Mouse (Mus musculus) megakaryocyte-erythroid progenitor cell, adult 5-6 weeks (primary cell): ENCODE data around the gene Vps37c. TPM values are rescaled to one million over a fixed set of nuclear protein-coding genes. Genes with fewer than 3 reads are reported as not detected.
A peak's percentile ranks its signal among the peaks of the same experiment; 100 is the strongest.

ENCODE experiments used
- ATAC-seq: replicated peaks from 2 replicates; pipeline ENCODE4 v1.8.0; 2016; ENCODE audit warnings: mild to moderate bottlenecking, inconsistent platforms; ENCODE audit not compliant: severe bottlenecking, poor library complexity, low FRiP score, low TSS enrichment
- total RNA-seq, 2 experiments: library from RNA; stranded (forward) in 1 of 2; stranded (reverse) in 1 of 2; fragments of 200-1000, 215-1000 nt in 1 of 2; fragments of >200 nt in 1 of 2; fragmentation: Nextera tagmentation in 1 of 2; gene quantifications; 2 replicates each; pipeline ENCODE4 v1.2.3; 2014 to 2017

Vps37c gene
- total RNA-seq (2014; fragmentation: Nextera tagmentation): 18.3 and 20.2 TPM in 2 replicates
- 6.9 and 7.8 TPM in 2 replicates for total RNA-seq (2017)

- peak; percentile 83 for ATAC-seq
Measured at GRCm38 (mm10) chr19:10688537-10689352, at the start of gene Vps37c. TSS of gene Vps37c (plus strand) at chr19:10688735.

GRCm38 (mm10) chr19:10640080-10640479 is 48.5 kb upstream of the Vps37c start:
- peak; percentile 73 for ATAC-seq

GRCm38 (mm10) chr19:10640589-10641378 is 47.8 kb upstream of the Vps37c start:
- ATAC-seq: no peak

GRCm38 (mm10) chr19:10645616-10646015 is 42.9 kb upstream of the Vps37c start:
- no peak for ATAC-seq

- ATAC-seq: no peak
Measured at GRCm38 (mm10) chr19:10648156-10648555, 40.4 kb upstream of the Vps37c start.

- ATAC-seq: no peak
Measured at GRCm38 (mm10) chr19:10656058-10656457, 32.5 kb upstream of the Vps37c start.

- ATAC-seq: no peak
Measured at GRCm38 (mm10) chr19:10657742-10658141, 30.8 kb upstream of the Vps37c start.

GRCm38 (mm10) chr19:10658406-10658805 is 30.1 kb upstream of the Vps37c start:
- no peak for ATAC-seq

GRCm38 (mm10) chr19:10661373-10661772 is 27.2 kb upstream of the Vps37c start:
- peak; percentile 89 for ATAC-seq

GRCm38 (mm10) chr19:10661919-10662318 is 26.6 kb upstream of the Vps37c start:
- ATAC-seq: peak; percentile 76

- no peak for ATAC-seq
Measured at GRCm38 (mm10) chr19:10662665-10663064, 25.9 kb upstream of the Vps37c start.

- no peak for ATAC-seq
Measured at GRCm38 (mm10) chr19:10665093-10665492, 23.4 kb upstream of the Vps37c start.

GRCm38 (mm10) chr19:10665499-10665898 is 23.0 kb upstream of the Vps37c start:
- peak; percentile 42; the same call in 1 of the 2 replicates for ATAC-seq

GRCm38 (mm10) chr19:10671319-10671718 is 17.2 kb upstream of the Vps37c start:
- no peak for ATAC-seq

- no peak for ATAC-seq
Measured at GRCm38 (mm10) chr19:10671854-10672417, 16.6 kb upstream of the Vps37c start.

GRCm38 (mm10) chr19:10673275-10673674 is 15.3 kb upstream of the Vps37c start:
- ATAC-seq: no peak

- ATAC-seq: no peak
Measured at GRCm38 (mm10) chr19:10676656-10677055, 11.9 kb upstream of the Vps37c start.

- ATAC-seq: peak; percentile 75
Measured at GRCm38 (mm10) chr19:10677915-10678771, 10.4 kb upstream of the Vps37c start, which contains the start of gene Pga5. TSS of gene Pga5 (minus strand) at chr19:10678071.

- no peak for ATAC-seq
Measured at GRCm38 (mm10) chr19:10678772-10679067, 9.8 kb upstream of the Vps37c start.
